Mouse (Mus musculus) embryo, embryonic 10 days (tissue): ENCODE measurements around the gene Gm21915.

Source experiments
- DNase-seq: peaks from one replicate; pipeline ENCODE4 v3.0.0-alpha.2; 2015; ENCODE audit warnings: low spot score

The Gm21915 gene

DNA sequence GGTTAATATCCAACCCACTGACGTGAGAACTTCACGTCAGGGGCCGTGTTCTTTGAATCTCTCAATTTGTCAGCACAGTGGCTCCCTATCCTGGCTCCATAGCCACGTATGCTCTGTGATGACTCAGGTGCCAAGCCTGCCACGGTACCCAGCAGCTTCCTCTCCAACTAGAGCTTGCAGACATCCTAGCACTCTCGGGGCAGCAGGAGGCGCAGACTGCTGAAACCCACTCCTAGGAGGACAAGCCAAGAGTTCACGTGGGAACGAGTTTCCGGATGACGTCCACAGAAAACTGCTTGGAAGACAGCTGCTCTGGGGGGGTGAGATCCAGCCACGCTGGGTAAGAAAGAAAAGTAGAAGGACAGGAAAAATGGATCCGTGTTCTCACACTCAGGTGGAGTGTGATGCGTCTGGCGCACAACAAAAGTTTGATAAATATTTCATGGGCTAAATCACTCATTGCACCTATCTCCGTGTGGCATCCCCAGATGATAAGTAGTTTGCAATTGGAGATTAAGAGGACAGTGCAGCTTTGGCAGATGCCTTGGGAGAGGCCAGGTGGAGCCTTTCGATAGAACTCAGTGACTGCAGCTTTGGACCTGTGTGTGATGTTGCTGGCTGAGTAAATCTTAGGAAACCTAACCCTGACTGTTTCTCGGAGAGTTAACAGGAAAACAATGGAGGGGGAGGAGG lies 46.9 kb downstream of the Gm21915 start:
- DNase-seq, result no peak

DNA sequence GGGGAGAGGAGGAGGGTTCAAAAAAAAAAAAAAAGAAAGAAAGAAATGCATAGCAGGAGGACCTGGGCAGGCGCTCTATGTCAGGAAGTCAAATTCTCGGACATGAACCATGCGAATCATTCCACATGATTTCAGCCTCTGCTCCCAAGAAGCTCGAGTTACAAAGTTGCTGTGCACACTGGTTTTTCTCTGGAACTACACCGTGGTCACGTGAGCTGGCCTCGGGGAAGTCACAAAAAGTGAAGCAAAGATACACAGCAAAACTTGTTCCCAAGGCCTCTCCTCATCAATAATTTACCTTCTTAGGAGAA lies 47.4 kb downstream of the Gm21915 start:
- DNase-seq, result peak; percentile 58
